Mouse (Mus musculus) cortical plate, adult 2 months (tissue): ENCODE results near the gene Myo3b. TPM values are rescaled to one million over a fixed set of nuclear protein-coding genes. Genes with fewer than 3 reads are reported as not detected.
A peak's percentile ranks its signal among the peaks of the same experiment; 100 is the strongest.

Experiments
- H3K27ac ChIP-seq: fragments of 200-500 bp; 2 replicates; pipeline ENCODE4 v1.5.1; 2012; ENCODE audit warnings: low read length, control low read depth, inconsistent platforms; ENCODE audit not compliant: insufficient read depth
- H3K4me1 ChIP-seq: fragments of 200-500 bp; 2 replicates; pipeline ENCODE4 v1.6.1; 2011; ENCODE audit warnings: low read length; ENCODE audit not compliant: control insufficient read depth, insufficient read depth
- H3K4me3 ChIP-seq: fragments of 200-500 bp; 2 replicates; pipeline ENCODE4 v1.5.1; 2011; ENCODE audit warnings: mild to moderate bottlenecking, low read length, control low read depth; ENCODE audit not compliant: insufficient read depth
- CTCF ChIP-seq: fragments of 200-500 bp; IDR thresholded peaks from 2 replicates; pipeline ENCODE4 v1.5.1; 2011; ENCODE audit warnings: mild to moderate bottlenecking, control low read depth, low read length; ENCODE audit not compliant: insufficient read depth; ENCODE audit errors: extremely low read depth
- POLR2A ChIP-seq: fragments of 200-500 bp; IDR thresholded peaks from 2 replicates; pipeline ENCODE4 v1.6.1; 2011; ENCODE audit warnings: mild to moderate bottlenecking, low read length, control low read depth; ENCODE audit not compliant: insufficient read depth; ENCODE audit errors: extremely low read depth
- polyA plus RNA-seq: library from polyadenylated mRNA; depleted of rRNA; stranded (reverse); fragments of >200 nt; gene quantifications from 2 replicates; pipeline ENCODE4 v1.2.3, GENCODE M21; 2012

Gene Myo3b
- polyA plus RNA-seq, 1 experiment, result 0.44 TPM

GRCm38 (mm10) chr2:70126330-70126729 lies 87.4 kb downstream of the Myo3b start:
- Histone ChIP-seq H3K4me1 (peaks cover 7% of the 10 kb centered on the region), H3K27ac (no peak overlapping the region)

GRCm38 (mm10) chr2:70126783-70127182 lies 87.9 kb downstream of the Myo3b start:
- Histone ChIP-seq H3K4me1 (peaks cover 10% of the 10 kb centered on the region), H3K4me3 (no peak overlapping the region), H3K27ac (no peak overlapping the region)
- TF ChIP-seq POLR2A, result no peak
- TF ChIP-seq CTCF, result peak; percentile 96

More at GRCm38 (mm10) chr2:70126330-70126729, 87.4 kb downstream of the Myo3b start:
- H3K4me3 ChIP-seq, result no peak overlapping the region
- TF ChIP-seq CTCF (no peak), POLR2A (no peak)

- Histone ChIP-seq H3K4me1 (peaks cover 10% of the 10 kb centered on the region), H3K4me3 (no peak overlapping the region), H3K27ac (peak overlapping the region; percentile 60)
- TF ChIP-seq POLR2A (peak; percentile 20; the same call in 1 of the 2 replicates), CTCF (no peak)
Observed at GRCm38 (mm10) chr2:70127351-70128148, 88.6 kb downstream of the Myo3b start.

- no peak overlapping the region for H3K4me3 ChIP-seq
- peaks cover 10% of the 10 kb centered on the region for H3K4me1 ChIP-seq
- peak overlapping the region; percentile 10; the same call in 1 of the 2 replicates for H3K27ac ChIP-seq
- TF ChIP-seq CTCF, result no peak
- no peak for TF ChIP-seq POLR2A
Observed at GRCm38 (mm10) chr2:70128590-70128989, 89.7 kb downstream of the Myo3b start.

- no peak overlapping the region for H3K27ac ChIP-seq
Observed at GRCm38 (mm10) chr2:70129566-70129965, 90.6 kb downstream of the Myo3b start.

GRCm38 (mm10) chr2:70133281-70133680 lies 94.4 kb downstream of the Myo3b start:
- Histone ChIP-seq H3K4me3 (no peak overlapping the region), H3K27ac (no peak overlapping the region), H3K4me1 (peaks cover 5% of the 10 kb centered on the region; the same call in 1 of the 2 replicates)
- TF ChIP-seq POLR2A (no peak), CTCF (no peak)

More at GRCm38 (mm10) chr2:70129566-70129965, 90.6 kb downstream of the Myo3b start:
- Histone ChIP-seq H3K4me1 (peaks cover 10% of the 10 kb centered on the region), H3K4me3 (no peak overlapping the region)
- TF ChIP-seq CTCF (no peak), POLR2A (no peak)

GRCm38 (mm10) chr2:70137226-70137998 lies 98.5 kb downstream of the Myo3b start:
- H3K4me3 ChIP-seq, result no peak overlapping the region
- no peaks in the 10 kb centered on the region for H3K4me1 ChIP-seq
- TF ChIP-seq POLR2A, result no peak
- H3K27ac ChIP-seq, result no peak overlapping the region

- no peak for TF ChIP-seq CTCF
- no peak for TF ChIP-seq POLR2A
- Histone ChIP-seq H3K4me3 (no peak overlapping the region), H3K27ac (no peak overlapping the region), H3K4me1 (no peaks in the 10 kb centered on the region)
Observed at GRCm38 (mm10) chr2:70143543-70144188, 104.7 kb downstream of the Myo3b start.

- H3K27ac ChIP-seq, result no peak overlapping the region
- H3K4me3 ChIP-seq, result no peak overlapping the region
- H3K4me1 ChIP-seq, result peaks cover 2% of the 10 kb centered on the region; the same call in 1 of the 2 replicates
- TF ChIP-seq POLR2A (no peak), CTCF (no peak)
Observed at GRCm38 (mm10) chr2:70146993-70147581, 108.2 kb downstream of the Myo3b start.

- peaks cover 2% of the 10 kb centered on the region; the same call in 1 of the 2 replicates for H3K4me1 ChIP-seq
- TF ChIP-seq POLR2A (no peak), CTCF (no peak)
- no peak overlapping the region for H3K4me3 ChIP-seq
- H3K27ac ChIP-seq, result no peak overlapping the region
Observed at GRCm38 (mm10) chr2:70148821-70149510, 110.0 kb downstream of the Myo3b start.
